Mouse (Mus musculus) cortical plate, adult 2 months (tissue): ENCODE results near the gene Gm21985. TPM values are rescaled to one million over a fixed set of nuclear protein-coding genes. Genes with fewer than 3 reads are reported as not detected.

ENCODE experiments used
- H3K27ac ChIP-seq: fragments of 200-500 bp; 2 replicates; pipeline ENCODE4 v1.5.1; 2012; ENCODE audit warnings: low read length, control low read depth, inconsistent platforms; ENCODE audit not compliant: insufficient read depth
- H3K4me1 ChIP-seq: fragments of 200-500 bp; 2 replicates; pipeline ENCODE4 v1.6.1; 2011; ENCODE audit warnings: low read length; ENCODE audit not compliant: control insufficient read depth, insufficient read depth
- H3K4me3 ChIP-seq: fragments of 200-500 bp; 2 replicates; pipeline ENCODE4 v1.5.1; 2011; ENCODE audit warnings: mild to moderate bottlenecking, low read length, control low read depth; ENCODE audit not compliant: insufficient read depth
- CTCF ChIP-seq: fragments of 200-500 bp; IDR thresholded peaks from 2 replicates; pipeline ENCODE4 v1.5.1; 2011; ENCODE audit warnings: mild to moderate bottlenecking, control low read depth, low read length; ENCODE audit not compliant: insufficient read depth; ENCODE audit errors: extremely low read depth
- POLR2A ChIP-seq: fragments of 200-500 bp; IDR thresholded peaks from 2 replicates; pipeline ENCODE4 v1.6.1; 2011; ENCODE audit warnings: mild to moderate bottlenecking, low read length, control low read depth; ENCODE audit not compliant: insufficient read depth; ENCODE audit errors: extremely low read depth
- polyA plus RNA-seq: library from polyadenylated mRNA; depleted of rRNA; stranded (reverse); fragments of >200 nt; gene quantifications from 2 replicates; pipeline ENCODE4 v1.2.3, GENCODE M21; 2012

The Gm21985 gene
- polyA plus RNA-seq, 1 experiment = 0.13 TPM

GRCm38 (mm10) chr2:112261748-112262653 is 4.1 kb upstream of the Gm21985 start, which contains the start of gene Nop10:
Nop10 (plus strand) TSS chr2:112261926.
- peak within 1 kb of the TSS; percentile 51 for H3K4me3 ChIP-seq
- no peaks in the 10 kb centered on the region; the same call in 1 of the 2 replicates for H3K4me1 ChIP-seq
- peak; percentile 83 for TF ChIP-seq CTCF
- TF ChIP-seq POLR2A = peak; percentile 99
- H3K27ac ChIP-seq = no peak within 1 kb of the TSS

GRCm38 (mm10) chr2:112262779-112263295 is 3.3 kb upstream of the Gm21985 start:
- Histone ChIP-seq H3K4me1 (no peaks in the 10 kb centered on the region; the same call in 1 of the 2 replicates), H3K4me3 (peak overlapping the region; percentile 51), H3K27ac (no peak overlapping the region)
- TF ChIP-seq POLR2A (no peak), CTCF (peak; percentile 23; the same call in 1 of the 2 replicates)

DNA sequence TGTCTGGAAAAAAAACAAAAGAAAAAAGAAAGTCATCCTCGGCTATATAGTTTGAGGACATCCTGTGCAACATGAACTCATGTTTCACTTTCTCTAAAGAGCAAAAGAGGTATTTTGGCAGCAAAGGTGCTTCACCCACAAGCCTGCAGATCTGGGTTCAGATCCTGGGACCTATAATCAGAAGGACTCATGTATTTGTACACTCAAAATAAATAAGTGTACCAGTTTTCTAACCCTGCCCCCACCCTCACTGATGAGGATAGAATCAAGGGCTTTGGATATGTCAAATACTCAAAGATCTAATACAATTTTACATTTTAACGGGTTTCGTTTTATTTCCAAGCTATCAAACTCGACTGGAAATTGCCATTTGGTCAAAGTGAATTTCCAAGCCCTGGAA is 1.8 kb upstream of the Gm21985 start:
- H3K27ac ChIP-seq = no peak overlapping the region
- TF ChIP-seq CTCF (no peak), POLR2A (no peak)
- H3K4me1 ChIP-seq = no peaks in the 10 kb centered on the region; the same call in 1 of the 2 replicates
- H3K4me3 ChIP-seq = no peak overlapping the region

GRCm38 (mm10) chr2:112265448-112266241 is 469 bp upstream of the Gm21985 start, which contains the start of gene Slc12a6:
Slc12a6 (plus strand) TSS chr2:112265825.
- peak within 1 kb of the TSS; percentile 100 for H3K4me3 ChIP-seq
- peaks cover 2% of the 10 kb centered on the region; the same call in 1 of the 2 replicates for H3K4me1 ChIP-seq
- H3K27ac ChIP-seq = peak within 1 kb of the TSS; percentile 100
- TF ChIP-seq CTCF (no peak), POLR2A (peak; percentile 51; the same call in 1 of the 2 replicates)

- no peak for TF ChIP-seq CTCF
- TF ChIP-seq POLR2A = no peak
- Histone ChIP-seq H3K4me3 (peak overlapping the region; percentile 100), H3K27ac (peak overlapping the region; percentile 59; the same call in 1 of the 2 replicates), H3K4me1 (peaks cover 2% of the 10 kb centered on the region; the same call in 1 of the 2 replicates)
Measured at GRCm38 (mm10) chr2:112266780-112267179, 666 bp downstream of the Gm21985 start.

- Histone ChIP-seq H3K4me3 (peak overlapping the region; percentile 100; the same call in 1 of the 2 replicates), H3K27ac (no peak overlapping the region), H3K4me1 (peaks cover 2% of the 10 kb centered on the region; the same call in 1 of the 2 replicates)
- TF ChIP-seq CTCF (no peak), POLR2A (no peak)
Measured at GRCm38 (mm10) chr2:112267547-112268269, 1.6 kb downstream of the Gm21985 start.

GRCm38 (mm10) chr2:112270011-112270410 is 3.9 kb downstream of the Gm21985 start:
- Histone ChIP-seq H3K4me3 (no peak overlapping the region), H3K27ac (no peak overlapping the region), H3K4me1 (peaks cover 2% of the 10 kb centered on the region; the same call in 1 of the 2 replicates)
- TF ChIP-seq CTCF = no peak
- no peak for TF ChIP-seq POLR2A

DNA sequence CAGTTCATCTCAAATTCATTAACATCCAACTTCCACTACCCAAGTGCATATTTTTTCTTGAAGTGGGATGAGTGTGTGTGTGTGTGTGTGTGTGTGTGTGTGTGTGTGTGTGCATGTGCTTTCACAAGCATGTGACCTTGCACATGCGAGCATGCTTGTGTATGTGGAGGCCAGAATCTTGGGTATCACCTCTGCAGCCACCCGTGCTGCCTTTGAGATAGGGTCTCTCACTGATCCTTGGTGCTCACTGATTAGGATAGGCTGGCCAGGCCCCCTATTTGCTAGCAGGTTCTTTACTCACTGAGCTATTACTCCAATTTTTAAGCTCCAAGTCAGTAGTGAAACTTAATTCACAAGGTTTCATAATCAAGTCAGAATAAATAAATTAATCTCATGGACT is 6.8 kb downstream of the Gm21985 start:
- TF ChIP-seq CTCF (no peak), POLR2A (no peak)
- Histone ChIP-seq H3K4me3 (no peak overlapping the region), H3K27ac (no peak overlapping the region), H3K4me1 (peaks cover 2% of the 10 kb centered on the region; the same call in 1 of the 2 replicates)

DNA sequence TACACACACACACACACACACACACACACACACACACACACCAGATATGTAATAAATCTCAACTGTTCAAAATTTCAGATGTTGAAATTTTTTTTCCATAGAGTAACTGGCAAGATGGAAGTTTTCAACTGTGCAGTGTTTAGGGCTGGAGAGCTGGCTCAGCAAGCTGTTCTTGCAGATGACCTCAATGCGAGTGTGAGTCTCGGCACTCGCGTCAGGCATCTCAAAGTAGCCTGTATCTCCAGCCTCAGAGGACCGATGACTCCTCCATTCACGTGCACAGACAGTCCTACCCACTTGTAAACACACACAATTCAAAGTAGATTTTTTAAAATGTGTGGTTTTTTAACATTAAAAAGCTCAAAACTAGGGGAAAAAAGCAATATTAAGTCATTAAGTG is 7.4 kb downstream of the Gm21985 start:
- Histone ChIP-seq H3K4me3 (no peak overlapping the region), H3K4me1 (peaks cover 2% of the 10 kb centered on the region; the same call in 1 of the 2 replicates), H3K27ac (no peak overlapping the region)
- TF ChIP-seq CTCF (no peak), POLR2A (no peak)
